Mouse (Mus musculus) small intestine, adult 2 months (tissue): ENCODE data around the gene Gatad2a.

Source experiments
- CTCF ChIP-seq: fragments of 200-500 bp; IDR thresholded peaks from 2 replicates; pipeline ENCODE4 v1.5.1; 2012; ENCODE audit warnings: low read depth, mild to moderate bottlenecking, control low read depth, inconsistent platforms, low read length, moderate library complexity, mixed read lengths; ENCODE audit not compliant: insufficient replicate concordance, insufficient read length; ENCODE audit errors: extremely low read depth
- POLR2A ChIP-seq: fragments of 200-500 bp; IDR thresholded peaks from 2 replicates; pipeline ENCODE4 v1.6.1; 2012; ENCODE audit warnings: low read depth, mild to moderate bottlenecking, control low read depth, inconsistent platforms, low read length, moderate library complexity

DNA sequence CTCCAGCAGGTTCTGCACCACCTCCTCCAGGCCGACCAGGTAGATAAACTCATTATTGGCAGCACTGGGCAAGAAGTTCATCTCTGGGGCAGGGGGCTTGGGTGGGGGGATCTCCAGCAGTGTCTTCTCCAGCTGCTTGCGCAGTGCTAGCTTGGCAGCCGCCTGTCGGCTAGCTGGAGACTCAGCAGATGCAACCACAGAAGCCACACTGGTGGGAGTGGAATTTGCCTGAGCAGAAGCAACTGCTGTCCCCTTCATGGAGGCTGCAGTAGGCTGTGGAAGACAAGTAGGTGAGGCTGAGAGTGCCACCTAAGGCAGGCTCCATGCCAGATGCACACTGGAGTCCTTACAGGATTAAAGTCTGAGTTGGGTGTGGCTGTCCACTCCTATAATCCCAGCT lies 81.7 kb downstream of the Gatad2a start:
- TF ChIP-seq POLR2A (no peak), CTCF (no peak)
